Mouse (Mus musculus) ZHBTc4 (cell line): Measurements from ENCODE around the gene Morc2a.

Source experiments
- DNase-seq: peaks from one replicate; pipeline ENCODE4 v3.0.0-alpha.2; 2011; ENCODE audit warnings: low read depth, low spot score

The Morc2a gene

GRCm38 (mm10) chr11:3733933-3734636 lies 85.1 kb downstream of the Morc2a start:
- no peak for DNase-seq

GRCm38 (mm10) chr11:3735715-3736114 lies 86.7 kb downstream of the Morc2a start:
- no peak for DNase-seq

GRCm38 (mm10) chr11:3738778-3739177 lies 89.8 kb downstream of the Morc2a start:
- DNase-seq = no peak
